Mouse (Mus musculus): ENCODE measurements at regions not wholly inside any gene's neighbourhood (a gene's known extent, or its start where the extent isn't known, plus 50 kb on each side); places are given as distances from the start of the nearest gene placed in this dataset.

DNA sequence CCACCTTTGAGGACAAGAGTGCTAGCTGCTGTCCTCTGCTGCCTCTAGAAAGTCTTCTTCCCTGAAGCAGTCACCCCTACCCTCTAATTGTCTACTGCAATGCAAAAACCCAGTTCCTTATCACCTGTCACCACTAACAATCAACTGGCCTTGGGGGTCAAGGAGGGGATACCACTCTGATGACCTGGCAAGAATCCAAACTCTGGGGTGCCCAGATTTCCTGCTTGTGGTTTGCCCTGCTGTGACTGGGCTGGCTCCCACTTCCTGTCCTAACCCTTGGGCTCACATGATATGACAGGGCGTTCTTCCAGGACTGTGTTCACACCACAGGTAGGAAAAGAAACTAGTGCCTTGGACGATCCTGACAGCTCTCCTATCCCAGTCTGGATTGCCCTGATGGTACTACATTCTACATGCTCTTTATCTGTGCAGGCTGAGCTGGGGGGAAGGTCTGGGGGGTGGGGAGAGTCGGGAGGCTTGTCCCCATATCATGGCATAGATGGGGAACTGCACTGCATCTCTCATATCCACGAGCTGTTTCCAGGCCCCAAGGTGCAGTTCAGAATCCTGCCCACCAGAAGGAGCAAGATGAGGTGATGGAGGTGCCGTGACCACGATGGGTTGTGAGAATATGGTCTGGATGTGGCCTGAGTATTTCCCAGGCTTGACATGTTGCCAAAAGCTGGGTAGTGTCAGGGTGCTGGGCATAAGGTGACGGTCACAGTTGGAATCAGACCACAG lies 81.0 kb downstream of the Maf start:
- peak in 1 of 2 experiments; percentile 10 for DNase-seq (ENCODE audit: low spot score in 2 of 2)
- intact Hi-C loops (cut with DNase I) = no loop called here

DNA sequence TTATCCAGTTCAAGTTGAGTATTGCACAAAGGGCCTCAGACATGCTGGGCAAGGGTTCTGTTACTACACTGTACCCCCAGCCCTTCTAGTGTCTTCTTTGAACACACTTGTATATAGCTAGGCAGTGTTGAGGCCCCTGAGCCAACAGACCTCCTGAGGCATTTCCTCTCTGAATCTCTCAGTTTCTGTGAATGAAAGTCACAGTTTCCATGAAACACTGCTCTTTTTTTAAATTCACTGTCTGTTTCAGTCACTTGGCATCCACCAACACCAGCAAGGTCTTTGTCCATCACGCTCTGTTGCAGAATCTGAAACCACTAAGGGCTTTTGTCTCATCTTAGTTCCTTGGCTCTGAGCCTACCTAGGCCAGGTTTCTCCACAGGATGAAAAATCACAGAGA lies 82.5 kb downstream of the Maf start:
- intact Hi-C loops (cut with DNase I) = no loop called here
- DNase-seq (ENCODE audit: low spot score in 2 of 2) = no peak

DNA sequence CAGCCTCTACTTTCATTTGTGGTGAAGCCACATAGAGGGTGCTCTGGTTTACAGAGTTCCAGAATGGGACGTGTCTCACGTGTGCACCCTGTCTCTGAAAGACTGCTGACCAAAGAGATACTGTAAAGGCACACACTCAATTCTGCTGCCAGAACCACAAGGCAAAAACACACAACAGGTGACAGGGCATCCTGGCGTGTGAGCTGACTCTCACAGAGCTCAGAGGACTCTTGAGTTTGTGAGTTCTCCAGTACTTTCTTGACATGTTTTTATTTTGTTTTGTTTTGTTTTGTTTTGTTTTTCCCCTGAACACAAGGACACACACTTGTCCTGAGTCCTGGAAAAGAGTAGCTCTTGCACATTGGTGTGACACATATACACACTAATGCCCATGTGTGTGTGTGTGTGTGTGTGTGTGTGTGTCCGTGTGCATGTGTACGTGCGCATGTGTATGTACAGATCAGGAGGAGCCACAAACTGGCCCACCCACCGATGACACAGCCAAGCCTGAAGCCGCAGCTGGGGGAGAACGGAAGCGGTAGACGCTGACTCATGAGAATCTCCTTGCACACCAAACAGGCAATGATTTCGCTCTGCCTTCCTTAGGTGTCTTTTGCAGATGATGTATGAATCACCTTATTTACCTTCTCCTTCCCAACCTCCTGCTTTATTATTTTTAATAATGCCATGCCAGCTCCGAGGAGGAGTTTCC lies 89.4 kb downstream of the Maf start:
- peak; percentile 41 to 53 for DNase-seq (ENCODE audit: low spot score in 2 of 2)
- intact Hi-C loops (cut with DNase I) = no loop called here

DNA sequence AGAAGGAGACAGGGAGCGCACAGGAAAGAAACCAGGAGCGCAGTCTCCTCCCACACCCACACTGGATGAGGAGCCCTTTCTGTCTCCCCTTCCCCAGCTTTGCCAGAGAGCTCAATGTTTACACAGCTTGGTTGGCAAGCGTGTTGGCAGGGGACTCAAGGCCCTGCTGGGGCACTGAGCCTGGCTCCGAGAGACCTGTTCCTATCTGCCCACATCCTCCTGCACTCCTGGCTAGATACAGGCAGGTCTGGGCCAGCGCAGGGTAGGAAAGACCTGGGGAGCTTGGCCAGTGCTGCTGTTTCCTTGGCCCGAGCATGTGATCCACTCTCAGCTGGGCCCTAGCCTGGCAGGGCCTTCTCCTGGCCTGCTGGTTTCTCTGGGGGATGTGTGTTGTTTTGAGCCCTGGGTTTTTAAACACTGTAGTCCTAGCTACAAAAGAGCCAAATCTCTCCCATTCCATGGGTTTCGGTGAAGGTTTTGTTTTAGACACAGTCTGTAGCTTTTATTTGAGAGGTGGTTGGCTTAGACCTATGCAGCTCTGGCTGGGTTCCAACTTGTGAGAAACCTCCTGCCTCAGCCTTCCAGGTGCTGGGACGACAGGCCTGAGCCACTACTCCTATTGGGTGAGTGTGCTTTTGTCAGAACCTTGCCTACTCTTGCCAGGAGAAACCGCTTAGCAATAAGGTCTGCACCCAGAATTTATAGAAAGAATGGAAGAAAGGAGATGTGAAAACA lies 90.6 kb downstream of the Maf start:
- intact Hi-C loops (cut with DNase I) = no loop called here
- no peak for DNase-seq (ENCODE audit: low spot score in 2 of 2)

DNA sequence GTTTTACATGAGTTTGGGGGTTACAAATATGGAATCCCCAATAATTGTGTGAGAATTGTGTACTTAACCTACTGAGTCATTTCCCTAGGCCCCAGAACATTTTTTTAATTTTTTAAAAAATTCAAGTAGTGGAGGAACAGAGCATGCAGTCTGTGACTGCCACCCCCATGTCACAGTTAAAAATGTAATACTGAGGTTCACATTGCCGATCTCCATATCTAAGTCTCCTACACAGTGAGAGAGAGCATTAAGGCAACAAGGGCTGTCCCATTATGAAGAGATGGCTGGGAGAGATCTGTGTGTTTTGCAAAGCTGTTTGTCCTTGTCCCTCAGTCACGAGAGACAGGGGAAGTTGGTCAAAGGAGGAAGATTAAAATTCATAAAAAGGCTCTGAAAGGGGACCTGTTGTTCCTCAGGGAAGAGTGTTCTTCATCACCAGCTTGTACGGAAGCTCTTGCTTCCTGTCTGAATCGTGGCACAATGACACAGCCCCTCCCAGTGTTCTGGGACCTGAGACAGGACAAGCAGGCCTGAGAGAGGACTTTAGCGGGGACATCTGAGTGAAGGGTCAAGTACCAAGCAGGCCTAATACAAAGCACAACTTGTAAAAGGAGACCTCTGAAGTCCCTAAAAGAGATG lies 93.5 kb downstream of the Maf start:
- no peak for DNase-seq (ENCODE audit: low spot score in 2 of 2)
- intact Hi-C loops (cut with DNase I) = no loop called here

DNA sequence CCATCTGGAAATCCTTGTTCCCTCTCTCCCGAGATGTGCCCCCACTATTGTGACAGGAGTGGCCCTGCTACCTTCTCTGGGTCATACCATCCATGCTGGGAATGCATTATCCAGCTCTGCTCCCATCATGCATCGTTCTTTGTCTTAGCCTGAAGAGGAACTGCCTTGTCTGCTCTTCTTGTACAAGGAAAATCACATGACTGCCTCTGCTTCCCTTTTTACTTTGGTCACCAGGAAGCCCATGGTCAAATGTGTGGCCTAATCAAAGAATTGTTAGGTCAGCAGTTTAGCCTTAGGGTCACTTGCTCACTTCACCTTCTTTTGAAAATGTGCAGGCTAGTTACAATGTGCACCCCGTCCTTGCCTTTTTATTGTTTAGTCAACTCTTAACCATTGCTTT lies 95.5 kb downstream of the Maf start:
- intact Hi-C loops (cut with DNase I) = no loop called here
- peak in 1 of 2 experiments; percentile 17 for DNase-seq (ENCODE audit: low spot score in 2 of 2)

DNA sequence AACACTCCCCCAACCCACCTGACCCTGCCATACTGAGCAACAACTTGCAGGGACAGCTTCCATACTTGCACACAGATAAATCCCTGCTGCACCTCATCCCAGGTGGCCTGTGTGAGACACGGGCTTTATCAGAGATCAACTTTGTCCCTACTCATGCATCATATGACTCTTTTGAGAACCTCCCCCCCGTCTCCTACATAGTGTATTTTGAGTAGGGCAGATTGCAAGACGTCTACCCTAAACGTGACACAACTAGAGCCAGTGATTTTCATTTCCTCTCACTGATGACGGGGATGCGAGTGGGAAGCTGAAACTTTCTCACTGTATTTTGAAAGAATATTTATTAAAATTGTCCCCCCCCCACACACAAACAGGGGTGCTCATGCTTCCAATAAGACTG lies 107.8 kb downstream of the Maf start:
- intact Hi-C loops (cut with DNase I) = no loop called here
- no peak for DNase-seq (ENCODE audit: low spot score in 2 of 2)

DNA sequence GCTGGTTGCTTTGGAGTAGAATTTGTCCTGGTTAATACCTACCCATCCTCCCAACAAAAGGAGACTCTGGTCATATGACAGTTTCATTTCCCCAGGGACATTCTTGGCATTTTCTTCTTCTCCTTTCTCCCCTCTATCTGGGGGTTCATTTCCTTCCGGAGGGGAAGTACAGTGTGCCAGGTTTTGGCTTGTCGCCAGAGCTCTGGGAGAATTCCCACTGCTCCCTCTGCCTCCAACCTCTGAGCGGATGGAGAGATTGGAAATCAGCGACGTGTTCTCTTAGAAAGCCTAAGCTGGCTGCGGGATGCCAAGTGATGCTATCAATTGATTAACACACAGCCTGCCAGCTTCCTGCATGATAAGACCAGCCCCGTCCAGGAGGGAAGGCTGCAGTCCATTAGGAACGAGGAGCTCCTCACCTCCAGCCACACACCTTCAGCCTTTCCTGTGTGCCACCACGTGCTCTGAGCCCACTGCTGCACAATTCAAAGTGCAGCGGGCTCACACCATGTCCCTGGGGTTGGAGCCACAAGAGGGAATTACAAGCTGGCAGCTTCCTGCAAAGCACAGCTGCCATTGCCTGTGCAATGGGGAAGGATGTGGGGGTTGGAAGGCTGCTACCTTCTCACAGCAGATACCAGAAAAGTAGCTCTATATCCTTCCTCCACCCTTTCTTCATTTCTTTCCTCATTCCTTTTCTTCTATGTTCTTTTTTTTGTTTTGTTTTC lies 110.2 kb downstream of the Maf start:
- peak in 1 of 2 experiments; percentile 30 for DNase-seq (ENCODE audit: low spot score in 2 of 2)
- intact Hi-C loops (cut with DNase I) = no loop called here

DNA sequence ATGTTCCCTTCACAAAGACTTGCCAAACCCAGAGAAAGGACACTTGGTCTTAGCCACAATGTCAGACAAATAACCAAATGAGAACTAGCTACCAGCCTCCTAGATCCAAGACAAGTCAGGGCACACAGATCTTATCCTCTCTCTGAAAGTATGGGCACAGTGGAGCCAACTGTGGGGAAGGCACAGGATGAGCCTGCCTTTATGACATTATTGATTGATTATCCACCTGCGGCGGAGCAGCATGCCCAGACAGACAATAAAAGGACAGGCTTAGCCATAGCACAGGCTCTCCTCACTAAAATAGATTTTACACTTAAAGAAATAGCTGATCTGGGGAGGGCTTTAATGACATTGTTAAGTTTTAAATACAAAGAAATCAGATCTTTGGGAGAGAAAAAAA lies 117.9 kb downstream of the Maf start:
- no peak for DNase-seq (ENCODE audit: low spot score in 2 of 2)
- intact Hi-C loops (cut with DNase I) = no loop called here

DNA sequence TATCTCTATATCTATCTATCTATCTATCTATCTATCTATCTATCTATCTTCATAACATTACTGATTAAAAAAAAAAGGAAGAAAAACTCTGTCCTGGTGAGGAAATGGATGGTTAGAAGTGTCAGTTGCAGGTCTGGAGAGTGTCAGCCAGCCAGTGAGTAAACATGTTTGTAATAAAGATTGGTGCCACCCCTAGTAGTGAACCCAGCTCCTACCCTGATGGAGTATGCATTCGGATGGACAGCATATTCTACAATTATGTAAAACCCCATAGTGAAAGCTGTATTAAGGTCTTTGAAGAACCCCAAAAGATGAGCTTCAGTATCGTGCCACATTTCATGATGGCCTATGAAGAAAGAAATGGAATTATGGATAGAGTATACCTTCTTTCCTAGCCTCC lies 118.5 kb downstream of the Maf start:
- DNase-seq (ENCODE audit: low spot score in 2 of 2) = no peak
- intact Hi-C loops (cut with DNase I) = no loop called here

DNA sequence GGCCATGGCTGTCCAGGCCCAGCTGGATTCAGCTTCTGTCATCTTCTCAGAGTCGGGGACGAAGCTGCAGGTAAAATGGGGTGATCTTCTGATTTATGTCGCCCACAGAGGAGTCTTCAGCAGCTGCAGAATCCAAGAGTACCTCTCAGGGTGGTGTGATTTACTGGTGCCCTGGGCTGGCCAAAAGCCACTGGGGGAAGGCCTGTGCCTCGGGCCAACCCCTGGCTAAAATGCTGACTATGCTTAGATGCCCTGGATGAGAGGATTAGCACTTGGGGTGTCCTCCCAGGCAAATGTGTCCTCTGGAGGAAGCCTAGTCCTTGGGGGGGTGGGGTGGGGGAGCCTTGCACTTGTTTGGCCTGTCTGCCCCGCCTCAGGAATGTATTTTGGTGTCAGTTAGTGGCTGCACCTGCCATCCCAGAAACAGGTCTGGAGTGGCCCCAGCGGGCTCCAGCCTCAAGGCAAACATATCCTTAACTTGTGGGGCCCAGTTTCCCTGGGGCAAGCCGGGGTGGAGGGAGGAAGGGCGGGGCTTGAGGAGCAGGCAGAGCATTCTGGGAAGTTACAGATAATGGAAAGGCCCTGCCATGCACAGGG lies 123.2 kb downstream of the Maf start:
- intact Hi-C loops (cut with DNase I) = no loop called here

DNA sequence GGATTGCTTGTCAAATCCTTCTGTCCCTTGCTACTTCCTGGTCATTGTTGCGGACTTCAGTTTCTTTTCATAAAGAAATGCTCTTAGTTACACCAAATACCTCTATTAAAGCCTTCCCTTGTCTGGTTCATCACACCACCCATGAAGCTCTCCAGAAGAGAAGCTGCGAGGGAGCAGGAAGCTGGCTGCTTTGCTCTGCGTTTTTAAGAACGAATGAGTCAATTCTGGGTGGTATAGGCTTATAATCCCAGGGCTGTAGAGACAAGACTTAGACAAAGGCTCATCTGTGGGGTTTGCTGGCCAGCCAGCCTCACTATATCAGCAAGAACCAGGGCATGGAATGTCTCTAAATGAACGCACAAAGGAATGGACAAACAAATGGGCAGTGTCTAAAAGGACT lies 124.4 kb downstream of the Maf start:
- no peak for DNase-seq (ENCODE audit: low spot score in 2 of 2)
- intact Hi-C loops (cut with DNase I) = no loop called here

More for the DNA sequence above, 123.2 kb downstream of the Maf start:
- no peak for DNase-seq (ENCODE audit: low spot score in 2 of 2)

DNA sequence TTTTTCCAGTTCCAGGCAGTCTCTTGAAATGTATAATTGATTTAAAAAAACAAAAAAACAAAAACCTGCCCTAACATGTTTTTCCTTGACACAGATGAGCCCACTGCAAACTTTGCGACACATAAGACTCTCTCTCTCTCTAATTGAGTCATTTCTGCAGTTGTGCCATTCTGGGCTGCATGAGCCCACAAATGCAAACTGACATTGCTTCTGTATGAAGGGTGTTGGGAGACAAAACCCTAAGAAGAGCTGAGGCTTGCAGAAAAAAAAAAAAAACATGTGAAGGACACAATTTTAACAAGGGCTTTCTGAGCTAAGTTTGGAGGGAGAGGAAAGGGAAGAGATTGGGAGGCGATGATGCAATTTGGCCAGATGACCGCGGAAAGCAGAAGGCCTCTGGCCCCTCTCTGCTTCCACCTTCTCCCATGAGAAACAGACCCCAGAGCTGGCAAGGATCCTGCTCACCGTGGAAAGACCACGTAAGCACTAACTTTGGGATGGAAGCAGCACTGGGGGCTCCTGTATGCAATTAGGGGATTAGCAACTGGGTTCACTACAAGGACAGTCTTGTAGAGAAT lies 125.6 kb downstream of the Maf start:
- DNase-seq (ENCODE audit: low spot score in 2 of 2) = peak in 1 of 2 experiments; percentile 5
- intact Hi-C loops (cut with DNase I) = no loop called here

DNA sequence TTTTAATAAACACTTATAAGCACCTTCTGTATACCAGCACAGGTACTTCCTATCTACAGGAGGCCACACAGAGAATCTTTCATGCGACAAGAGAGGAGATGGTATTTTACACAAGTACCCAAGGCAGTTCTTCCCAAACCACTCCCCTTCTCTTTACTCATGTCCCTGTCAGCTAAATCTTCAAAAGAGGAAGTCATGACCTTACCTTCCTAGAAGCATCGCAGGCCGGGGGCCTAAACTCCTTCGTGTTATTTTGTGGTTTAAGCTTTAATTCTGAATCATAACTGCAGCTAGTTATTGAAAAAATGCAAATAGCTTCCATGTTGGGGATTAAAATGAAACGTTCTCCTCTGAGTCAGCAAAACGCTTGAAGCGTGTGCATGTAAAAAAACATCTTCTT lies 139.2 kb downstream of the Maf start:
- intact Hi-C loops (cut with DNase I) = no loop called here
- no peak for DNase-seq (ENCODE audit: low spot score in 2 of 2)

DNA sequence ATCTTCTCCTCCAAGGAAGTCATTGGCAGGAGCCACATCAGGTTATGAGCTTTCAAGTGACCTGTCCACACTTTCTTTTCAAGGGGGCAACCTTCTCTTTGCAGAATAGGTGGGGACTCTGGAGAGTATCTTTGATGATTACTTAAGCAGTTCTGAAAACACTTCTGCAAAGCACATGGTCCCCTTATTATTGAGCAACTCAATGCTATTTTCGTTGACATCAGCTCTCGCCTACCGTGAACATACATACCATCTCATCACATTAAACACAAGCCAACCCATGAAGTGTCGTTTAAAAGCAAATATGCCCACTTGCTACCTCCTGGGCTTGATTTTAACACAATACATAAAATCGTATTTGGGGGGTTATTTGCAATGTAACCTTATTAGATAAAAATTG lies 141.8 kb downstream of the Maf start:
- DNase-seq (ENCODE audit: low spot score in 2 of 2) = no peak
- intact Hi-C loops (cut with DNase I) = no loop called here

DNA sequence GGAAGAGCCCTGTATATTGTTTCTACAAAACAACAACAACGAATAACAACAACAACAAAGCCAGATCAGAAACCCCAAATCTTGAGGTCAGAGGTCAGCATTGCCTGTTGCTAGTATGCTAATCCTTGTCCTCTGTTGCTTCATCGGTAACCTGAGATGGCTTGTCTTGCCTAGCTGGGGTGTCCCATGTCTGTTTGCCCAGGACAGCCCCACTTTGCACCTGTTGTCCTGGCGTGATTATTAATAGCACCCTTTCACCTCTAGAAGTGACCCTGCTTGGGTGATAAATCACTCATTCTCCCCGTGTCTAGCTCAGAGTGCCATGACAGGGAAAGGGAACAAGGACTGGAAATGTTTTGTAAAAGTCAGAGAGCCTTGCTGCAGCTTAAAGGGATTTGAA lies 145.2 kb downstream of the Maf start:
- DNase-seq (ENCODE audit: low spot score in 2 of 2) = no peak
- intact Hi-C loops (cut with DNase I) = no loop called here

DNA sequence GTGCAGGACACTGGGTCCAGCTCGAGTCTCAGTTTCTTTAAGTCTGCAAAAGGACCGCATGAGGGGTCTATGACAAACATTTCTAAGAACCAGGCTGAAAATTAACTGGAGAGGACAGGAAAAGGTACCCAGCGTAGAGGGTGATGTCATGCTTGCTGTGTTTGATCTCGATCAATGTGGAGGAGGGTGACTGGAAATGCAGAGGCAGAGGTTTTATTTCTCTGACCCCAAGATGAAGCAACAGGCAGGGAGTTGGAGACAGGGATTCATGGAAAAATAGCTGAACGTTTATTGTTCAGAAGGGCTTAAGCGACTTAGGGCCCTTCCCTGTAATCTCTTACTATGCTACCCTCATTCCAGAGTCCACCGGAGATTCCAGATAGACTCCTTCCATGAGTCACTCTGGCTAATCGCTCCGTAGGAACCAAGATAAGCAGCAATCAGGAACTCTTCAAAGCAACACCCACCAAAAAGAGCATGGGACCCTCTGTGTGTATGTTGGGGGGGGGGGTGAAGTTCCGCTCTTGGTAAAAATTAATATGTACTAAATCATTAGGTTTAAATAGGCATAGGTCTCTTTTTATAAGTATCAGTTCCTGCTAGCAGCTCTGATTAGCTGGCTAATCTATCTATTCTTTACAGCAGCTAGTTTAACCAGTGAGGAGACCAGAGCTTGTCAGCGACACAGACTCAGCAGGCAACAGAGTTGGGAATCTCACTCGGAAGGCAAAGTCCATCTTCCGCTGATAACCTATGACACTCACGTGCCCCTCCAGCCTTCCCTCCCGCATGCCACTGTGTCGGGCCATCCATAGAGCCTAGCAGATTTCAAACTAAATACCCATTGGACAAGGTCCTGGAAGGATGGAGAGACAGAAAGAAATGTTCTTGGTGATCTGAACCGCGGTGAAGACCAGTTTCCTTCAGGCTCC lies 146.3 kb downstream of the Maf start:
- no peak for DNase-seq (ENCODE audit: low spot score in 2 of 2)
- intact Hi-C loops (cut with DNase I) = no loop called here

DNA sequence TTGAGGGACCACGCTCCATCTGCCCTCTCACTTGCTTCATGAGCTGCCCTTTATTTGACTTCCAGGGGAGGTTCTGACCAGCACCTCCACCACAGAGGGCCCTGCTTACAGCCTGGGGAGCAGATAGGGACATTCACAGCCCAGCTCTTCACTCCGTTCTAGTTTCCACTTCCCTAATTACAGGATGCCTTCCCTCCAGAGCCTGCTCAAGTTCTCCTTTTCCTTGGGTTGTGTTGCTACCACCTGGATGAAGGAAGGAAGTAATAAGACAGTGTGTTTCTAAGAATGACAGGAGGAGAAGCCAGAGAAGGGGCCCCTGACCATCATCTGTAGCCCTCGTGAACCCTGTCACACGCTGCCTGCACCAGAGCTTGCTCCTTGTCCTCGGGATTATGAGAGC lies 152.1 kb downstream of the Maf start:
- intact Hi-C loops (cut with DNase I) = no loop called here
- peak; percentile 12 to 48 for DNase-seq (ENCODE audit: low spot score in 2 of 2)
